ENCODE assay signal across 8 mouse cellular contexts in the genomic region with DNA sequence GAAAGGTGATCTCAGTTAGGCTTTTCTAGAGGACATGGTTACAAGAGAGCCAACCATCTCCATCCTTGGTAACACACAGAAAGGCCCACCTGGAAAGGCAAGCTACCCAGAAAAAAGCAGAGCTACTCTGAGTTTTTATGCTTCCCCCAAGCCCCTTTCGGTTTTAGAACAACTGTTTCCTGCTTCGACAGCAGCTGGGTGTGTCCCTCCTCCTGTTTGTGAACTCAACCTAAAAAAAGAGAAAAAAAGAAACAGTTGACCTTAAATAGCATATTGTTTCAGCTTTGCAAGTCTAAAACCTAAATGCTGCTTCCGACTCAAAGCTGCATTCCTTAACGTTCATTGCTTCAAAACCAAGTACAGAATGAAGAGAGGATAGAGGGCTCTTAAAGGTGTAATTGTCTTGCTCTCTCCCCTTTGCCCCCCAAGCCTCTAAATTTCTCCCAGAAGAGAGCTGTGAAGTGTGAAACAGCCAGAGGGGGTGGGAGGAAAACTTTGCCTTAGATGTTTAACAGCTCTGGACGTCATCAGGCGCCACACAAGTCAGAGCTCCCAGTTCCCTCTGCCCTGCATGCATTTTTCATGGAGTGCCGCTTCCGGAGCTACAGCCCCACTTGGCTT. TPM values are rescaled to one million over a fixed set of nuclear protein-coding genes. Genes with fewer than 3 reads are reported as not detected.
DNase-seq lines count a peak whose midpoint lies in the region; TF ChIP-seq lines count a peak whose summit lies in the region.

No protein-coding gene starts in this region.

- 4% methylated on average over 8 of the region's 8 CpGs for WGBS in bone marrow, adult 2 months
- 59% methylated on average over 8 of the region's 8 CpGs for WGBS in liver, adult 2 months
- 30% methylated on average over 8 of the region's 8 CpGs for WGBS in olfactory bulb, adult 2 months

- TF ChIP-seq RAD21 in CH12.LX (IDR thresholded peaks at IDR 0.05; ENCODE audit: low read depth, low read length) = no peak

- in situ Hi-C loops in CH12.LX (cut with MboI; ENCODE audit: low pct_ligation_motif_present, low pct_unique_long_range_greater_than_20kb, low sequenced_read_pairs) = no loop called here

- peak overlapping the region; percentile 35 to 57 (median 53) for H3K4me3 ChIP-seq in CH12.LX (replicated peaks in 1 of 3; ENCODE audit: low read depth in 2 of 3, low read length in 2 of 3, poor library complexity in 1 of 3)
- H3K4me3 ChIP-seq in bone marrow, adult 2 months (replicated peaks; ENCODE audit: control insufficient read depth, low read depth, low read length) = peak overlapping the region; percentile 59
- H3K4me3 ChIP-seq in liver, adult 2 months (ENCODE audit: insufficient read depth, low read depth, low read length) = no peak overlapping the region
- no peak overlapping the region for H3K4me3 ChIP-seq in olfactory bulb, adult 2 months (ENCODE audit: insufficient read depth, low read depth, low read length)

- H3K4me2 ChIP-seq in CH12.LX (ENCODE audit: insufficient read depth, low read depth, poor library complexity, severe bottlenecking) = peak overlapping the region; percentile 66

- peaks cover 16% of the 10 kb centered on the region for H3K9me3 ChIP-seq in CH12.LX (replicated peaks; ENCODE audit: low read length)

- peaks cover 0 to 29% of the 10 kb centered on the region in 2 experiments; a peak in 3 of 4 replicates for H3K4me1 ChIP-seq in CH12.LX (ENCODE audit: control insufficient read depth in 1 of 2, insufficient read depth in 2 of 2)
- no peaks in the 10 kb centered on the region; the same call in 1 of the 2 replicates for H3K4me1 ChIP-seq in bone marrow, adult 2 months (ENCODE audit: control insufficient read depth, insufficient read depth, low read length)
- H3K4me1 ChIP-seq in liver, adult 2 months (ENCODE audit: control insufficient read depth, insufficient read depth, low read length) = peaks cover 5% of the 10 kb centered on the region
- peaks cover 3% of the 10 kb centered on the region for H3K4me1 ChIP-seq in olfactory bulb, adult 2 months (ENCODE audit: control insufficient read depth, insufficient read depth, low read length)

- H3K27me3 ChIP-seq in CH12.LX (replicated peaks) = no peaks in the 10 kb centered on the region
- no peaks in the 10 kb centered on the region for H3K27me3 ChIP-seq in liver, adult 2 months (ENCODE audit: control insufficient read depth, insufficient read depth, low read length)

- peak overlapping the region; percentile 86 for H3K27ac ChIP-seq in CH12.LX (ENCODE audit: insufficient read depth, low read depth)
- peak overlapping the region; percentile 96 for H3K27ac ChIP-seq in bone marrow, adult 2 months (ENCODE audit: control insufficient read depth, insufficient read depth, low read depth, low read length, poor library complexity)
- H3K27ac ChIP-seq in liver, adult 2 months (replicated peaks; ENCODE audit: insufficient read depth, low read depth, low read length) = peak overlapping the region; percentile 52
- H3K27ac ChIP-seq in olfactory bulb, adult 2 months (ENCODE audit: insufficient read depth, low read depth, low read length) = peak overlapping the region; percentile 69; the same call in 1 of the 2 replicates

- TF ChIP-seq POLR2A in CH12.LX (IDR thresholded peaks at IDR 0.05; ENCODE audit: low read depth, low read length) = no peak; the same call in 1 of the 2 replicates
- TF ChIP-seq POLR2A in bone marrow, adult 2 months (IDR thresholded peaks at IDR 0.05; ENCODE audit: borderline replicate concordance, control insufficient read depth, low read depth, low read length) = no peak
- no peak for TF ChIP-seq POLR2A in liver, adult 2 months (IDR thresholded peaks at IDR 0.05; ENCODE audit: extremely low read depth, insufficient read depth, low read length)
- TF ChIP-seq POLR2A in olfactory bulb, adult 2 months (IDR thresholded peaks at IDR 0.05; ENCODE audit: insufficient read depth, low read depth, low read length) = no peak

- DNase-seq in CH12.LX (ENCODE audit: extremely low read depth) = peak; percentile 68
- DNase-seq in heart, postnatal 25 days (ENCODE audit: low spot score) = peak; percentile 9
- peak; percentile 33 for DNase-seq in liver, adult 2 months (ENCODE audit: extremely low read depth, low read depth, low spot score)
- no peak for DNase-seq in cerebellum, adult 18-20 months
- no peak for DNase-seq in gastrocnemius, postnatal 36 days
- DNase-seq in urinary bladder, adult 18-20 months (ENCODE audit: low spot score in 2 of 2) = no peak

- no peak for TF ChIP-seq CTCF in CH12.LX (conservative IDR thresholded peaks at IDR 0.05 in 1 of 2, IDR thresholded peaks at IDR 0.05 in 1 of 2; ENCODE audit: low read depth in 2 of 2, low read length in 2 of 2)
- no peak for TF ChIP-seq CTCF in bone marrow, adult 2 months (IDR thresholded peaks at IDR 0.05; ENCODE audit: control insufficient read depth, insufficient read depth, low read length)
- no peak for TF ChIP-seq CTCF in liver, adult 2 months (IDR thresholded peaks at IDR 0.05; ENCODE audit: low read depth, low read length)
- TF ChIP-seq CTCF in olfactory bulb, adult 2 months (IDR thresholded peaks at IDR 0.05; ENCODE audit: insufficient read depth, low read depth, low read length) = no peak

- peak overlapping the region; percentile 35 for H3K9ac ChIP-seq in CH12.LX (ENCODE audit: insufficient read depth, low read depth)
- H3K9ac ChIP-seq in liver, adult 2 months (ENCODE audit: low read depth, low read length) = no peak overlapping the region

- dilution Hi-C loops in CH12.LX (cut with MboI; ENCODE audit: extremely low pct_ligation_motif_present, extremely low pct_unique_long_range_greater_than_20kb, low sequenced_read_pairs) = no loop called here

- H3K36me3 ChIP-seq in CH12.LX (replicated peaks in 1 of 2; ENCODE audit: control insufficient read depth in 1 of 2, insufficient read depth in 1 of 2, low read length in 1 of 2) = peaks cover 2% of the 10 kb centered on the region in 2 experiments
- no peaks in the 10 kb centered on the region for H3K36me3 ChIP-seq in liver, adult 2 months (ENCODE audit: control insufficient read depth, insufficient read depth, low read length)

- intact Hi-C loops in heart, postnatal 25 days (cut with DNase I) = no loop called here
- intact Hi-C loops in gastrocnemius, postnatal 36 days (cut with DNase I) = no loop called here

- TF ChIP-seq EP300 in CH12.LX (IDR thresholded peaks at IDR 0.05; ENCODE audit: low read length) = no peak

- H3K79me2 ChIP-seq in CH12.LX (replicated peaks; ENCODE audit: control insufficient read depth, extremely low read depth, insufficient read depth, poor library complexity, severe bottlenecking) = no peaks in the 10 kb centered on the region
- H3K79me2 ChIP-seq in liver, adult 2 months (ENCODE audit: control insufficient read depth, insufficient read depth, low read length) = no peaks in the 10 kb centered on the region

TF ChIP-seq in CH12.LX, 34 proteins besides CTCF, POLR2A, EP300 and RAD21 (continues in another document):
- TF ChIP-seq MEF2A (IDR thresholded peaks at IDR 0.05; ENCODE audit: borderline replicate concordance, low read depth, low read length) (peak; percentile 83), MAX (IDR thresholded peaks at IDR 0.05; ENCODE audit: low read length) (no peak), ZNF384 (IDR thresholded peaks at IDR 0.05; ENCODE audit: low read depth, low read length) (peak; percentile 85), ELF1 (IDR thresholded peaks at IDR 0.05; ENCODE audit: low read depth, low read length) (no peak; the same call in 1 of the 2 replicates), SIN3A (IDR thresholded peaks at IDR 0.05; ENCODE audit: low read length) (peak; percentile 53), E2F4 (IDR thresholded peaks at IDR 0.05; ENCODE audit: insufficient replicate concordance, low read depth, low read length) (no peak), ETS1 (conservative IDR thresholded peaks at IDR 0.05; ENCODE audit: low read depth, low read length) (peak; percentile 66), CHD1 (IDR thresholded peaks at IDR 0.05; ENCODE audit: low read depth, low read length) (0 out of 2 replicates have a peak, but pooled peaks have one; percentile 66), UBTF (IDR thresholded peaks at IDR 0.05; ENCODE audit: low read depth, low read length) (no peak), PAX5 (IDR thresholded peaks at IDR 0.05; ENCODE audit: low read length) (no peak)

RNA-seq across cellular contexts. Expression of gene Smchd1, which starts 11.2 kb away (rescaled TPM):
- total RNA-seq in CH12.LX (2012; rRNA removed) (44.4 and 50.9 TPM in 2 replicates), CH12.LX (2014; rRNA removed) (73.9 and 87.8 TPM in 2 replicates)
- 53.3 and 59.4 TPM in 2 replicates for polyA plus RNA-seq in CH12.LX (2012; ENCODE audit: insufficient read length, low read depth)
- 27.5 and 35.0 TPM in 2 replicates for polyA plus RNA-seq in bone marrow, adult 2 months (2011; ENCODE audit: insufficient read depth, insufficient read length, low replicate concordance, missing spikeins)
- 10 to 100 TPM; 18.0 to 19.7 TPM for total RNA-seq in heart, postnatal 25 days (2021)
- total RNA-seq in liver, adult 2 months (2014; rRNA removed) = 16.0 and 17.1 TPM in 2 replicates
- 1.8 and 2.5 TPM in 2 replicates for polyA plus RNA-seq in liver, adult 2 months (2012; rRNA removed)
- polyA plus RNA-seq in olfactory bulb, adult 2 months (2012; ENCODE audit: insufficient read depth, insufficient read length, low replicate concordance, missing spikeins) = 122 TPM in 1 of 2 replicates, not detected in the other
- 1 to 10 TPM; 9.4 to 9.5 TPM for total RNA-seq in gastrocnemius, postnatal 36 days (2021)

RNA-seq across cellular contexts. Expression of gene Gm4707, which starts 26.6 kb away (rescaled TPM):
- total RNA-seq in CH12.LX (2012; rRNA removed) = 1.1 and 1.5 TPM in 2 replicates
- 0.16 and 1.5 TPM in 2 replicates for total RNA-seq in CH12.LX (2014; rRNA removed)
- 0.33 and 1.1 TPM in 2 replicates for polyA plus RNA-seq in CH12.LX (2012; ENCODE audit: insufficient read length, low read depth)
- 27.1 and 29.6 TPM in 2 replicates for polyA plus RNA-seq in bone marrow, adult 2 months (2011; ENCODE audit: insufficient read depth, insufficient read length, low replicate concordance, missing spikeins)
- 1 to 10 TPM; 1.0 to 1.5 TPM for total RNA-seq in heart, postnatal 25 days (2021)
- 0.92 and 1.1 TPM in 2 replicates for total RNA-seq in liver, adult 2 months (2014; rRNA removed)
- polyA plus RNA-seq in liver, adult 2 months (2012; rRNA removed) = 0.07 TPM in 1 of 2 replicates, not detected in the other
- not detected in 2 replicates for polyA plus RNA-seq in olfactory bulb, adult 2 months (2012; ENCODE audit: insufficient read depth, insufficient read length, low replicate concordance, missing spikeins)
- 1 to 10 TPM in 1 of 2 experiments, under 1 TPM in 1; 0.52 to 1.6 TPM for total RNA-seq in gastrocnemius, postnatal 36 days (2021)

RNA-seq across cellular contexts. Expression of gene Ndc80, which starts 40.3 kb away (rescaled TPM):
- total RNA-seq in CH12.LX (2012; rRNA removed) = 24.4 and 26.7 TPM in 2 replicates
- 44.5 and 55.6 TPM in 2 replicates for total RNA-seq in CH12.LX (2014; rRNA removed)
- polyA plus RNA-seq in CH12.LX (2012; ENCODE audit: insufficient read length, low read depth) = 41.8 and 49.6 TPM in 2 replicates
- 32.9 and 34.0 TPM in 2 replicates for polyA plus RNA-seq in bone marrow, adult 2 months (2011; ENCODE audit: insufficient read depth, insufficient read length, low replicate concordance, missing spikeins)
- 1 to 10 TPM; 1.1 TPM for total RNA-seq in heart, postnatal 25 days (2021)
- 0.34 and 0.46 TPM in 2 replicates for total RNA-seq in liver, adult 2 months (2014; rRNA removed)
- not detected in 2 replicates for polyA plus RNA-seq in liver, adult 2 months (2012; rRNA removed)
- polyA plus RNA-seq in olfactory bulb, adult 2 months (2012; ENCODE audit: insufficient read depth, insufficient read length, low replicate concordance, missing spikeins) = not detected in 2 replicates
- under 1 TPM; 0.33 to 0.57 TPM for total RNA-seq in gastrocnemius, postnatal 36 days (2021)

Comparison
In these comparisons a context has a peak if more than half of its experiments do, and no peak if none do; other contexts are left out.
1. DNase-seq: peak in CH12.LX (single experiment), heart, postnatal 25 days (single experiment) and liver, adult 2 months (single experiment); none in cerebellum, adult 18-20 months (0 of 2), gastrocnemius, postnatal 36 days (0 of 2) and urinary bladder, adult 18-20 months (0 of 2).
2. H3K4me3 ChIP-seq: peak in CH12.LX (3 of 3) and bone marrow, adult 2 months (single experiment); none in liver, adult 2 months (single experiment) and olfactory bulb, adult 2 months (single experiment).
3. RNA of gene Ndc80, which starts 40.3 kb away (total RNA-seq): 24.4 to 55.6 TPM in CH12.LX; 1.1 TPM in heart, postnatal 25 days, 0.33 to 0.57 TPM in gastrocnemius, postnatal 36 days and 0.34 to 0.46 TPM in liver, adult 2 months; every median in the first group is over 10 times any median in the second.
4. Peak in every context shown above with its lines, with median percentiles within 50 percentile points of each other: H3K27ac ChIP-seq.